Mouse (Mus musculus): Measurements from ENCODE around the gene Gmnn.

DNA sequence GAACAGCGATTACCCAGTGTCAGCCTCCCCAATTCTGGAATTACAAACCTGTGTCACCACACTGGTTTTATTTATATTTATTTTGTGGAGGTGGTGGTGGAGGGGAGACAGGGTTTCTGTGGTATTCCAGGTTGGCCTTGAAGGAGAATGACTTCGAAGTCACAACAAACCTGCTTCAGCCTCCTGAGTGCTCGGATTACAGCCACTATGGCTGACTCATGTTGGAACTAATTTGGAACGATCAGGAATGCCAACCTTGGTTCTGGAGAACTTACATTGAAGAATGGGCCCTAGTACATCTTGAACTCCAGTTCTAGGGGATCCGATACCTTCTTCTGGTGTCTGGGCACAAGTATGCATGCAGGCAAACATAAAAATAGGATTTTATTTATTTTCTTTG, 37.7 kb upstream of the Gmnn start:
- no peak for TF ChIP-seq CTCF (IDR thresholded peaks at IDR 0.05; ENCODE audit: low read depth, low read length)
- no peak for TF ChIP-seq POLR2A (IDR thresholded peaks at IDR 0.05; ENCODE audit: insufficient read depth, low read length)

Measured in ES-Bruce4 (cell line).